Mouse (Mus musculus) heart, adult 8-10 months (tissue): ENCODE data around the gene Cd7. TPM values are rescaled to one million over a fixed set of nuclear protein-coding genes. Genes with fewer than 3 reads are reported as not detected.

Experiments used
- DNase-seq: peaks from one replicate; pipeline ENCODE4 v3.0.0; 2022; ENCODE audit warnings: low spot score
- total RNA-seq, 4 experiments: library from RNA; stranded (reverse); gene quantifications; 2 replicates each; pipeline ENCODE4 v1.2.4; 2022

Gene Cd7
- total RNA-seq, 4 experiments from 2014 or later: 0.37 to 0.49 TPM; not detected in 2

DNA sequence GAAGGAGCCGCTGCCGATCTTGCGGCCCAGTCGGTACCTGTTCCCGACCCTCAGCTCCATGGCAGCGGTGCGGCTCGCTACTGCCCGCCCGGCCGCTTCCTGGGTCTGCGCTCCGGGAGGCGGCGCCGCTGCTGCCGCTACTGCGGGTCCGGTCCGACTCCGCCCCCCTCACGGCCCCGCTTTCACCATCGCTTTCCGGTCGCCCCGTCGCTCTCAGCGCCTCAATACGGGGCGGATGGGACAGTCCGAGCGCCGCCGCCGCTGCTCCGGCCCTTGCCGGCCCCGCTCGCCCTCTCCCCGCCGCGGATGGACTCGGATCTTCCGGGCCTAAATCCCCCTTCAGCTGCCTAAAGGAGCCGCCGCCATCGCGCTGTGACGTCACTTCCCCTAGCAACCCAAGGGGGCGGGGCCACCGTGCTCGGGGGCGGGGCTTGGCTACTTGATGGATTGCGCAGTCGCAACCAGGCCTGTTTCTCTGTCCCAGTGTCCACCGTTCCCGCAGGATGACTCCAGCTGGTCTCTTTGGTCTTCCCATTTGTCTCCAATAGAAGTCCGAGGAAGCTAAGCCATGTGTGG, 48.2 kb downstream of the Cd7 start, which contains the start of gene Csnk1d:
TSS of gene Csnk1d (minus strand) at position 380 of the 576 bp plus-strand sequence.
- DNase-seq: peak; percentile 99

DNA sequence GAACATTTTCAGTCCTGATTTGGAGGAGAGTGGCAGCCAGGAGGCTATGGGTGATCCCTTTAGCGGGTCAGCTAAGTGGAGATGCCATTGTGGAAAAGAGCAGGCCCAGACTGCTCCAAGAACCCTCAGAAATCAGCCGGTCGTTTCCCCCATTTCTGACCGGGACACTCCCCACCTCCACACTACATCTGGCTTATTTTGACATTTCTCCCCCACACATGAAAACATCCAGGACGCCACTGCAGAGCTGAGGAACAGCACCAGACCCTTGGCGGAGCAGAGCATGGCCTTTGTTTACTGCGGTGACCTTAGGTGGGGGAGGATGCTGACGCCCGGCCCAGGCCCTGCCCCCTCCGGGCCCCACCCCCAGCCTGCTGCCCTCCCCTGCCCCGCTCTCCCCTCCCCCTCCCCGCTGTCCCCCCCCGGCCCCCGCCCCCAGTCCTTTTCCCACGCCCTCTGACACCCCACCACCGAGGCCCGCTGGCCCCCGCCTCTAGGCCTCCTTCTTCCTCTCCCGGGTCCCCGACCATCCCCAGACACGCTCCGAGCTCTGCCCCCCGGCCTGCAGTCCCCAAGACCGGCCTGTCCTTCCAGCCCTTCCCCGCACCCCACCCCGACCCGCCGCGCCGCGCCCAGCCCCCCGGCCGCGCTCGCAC, 49.0 kb downstream of the Cd7 start:
- DNase-seq: no peak

DNA sequence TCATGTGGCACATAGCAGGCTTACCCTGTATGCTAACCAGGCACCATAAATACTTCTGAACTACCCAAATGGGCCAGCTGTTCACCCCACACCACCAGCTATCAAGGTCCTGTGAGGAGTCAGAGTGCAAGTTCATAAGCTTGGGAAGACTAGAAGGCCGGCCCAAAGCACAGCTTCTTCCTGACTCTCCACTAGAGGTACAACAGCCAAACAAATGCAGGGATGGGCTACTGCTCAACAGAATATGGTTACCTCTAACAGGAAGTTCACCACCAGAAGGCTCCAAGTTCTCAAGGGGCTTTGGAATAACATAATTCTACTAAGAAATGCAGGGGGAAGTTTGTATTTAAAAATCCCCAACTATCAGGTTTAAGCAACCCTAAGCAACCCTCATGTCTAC, 49.7 kb downstream of the Cd7 start:
- no peak for DNase-seq

DNA sequence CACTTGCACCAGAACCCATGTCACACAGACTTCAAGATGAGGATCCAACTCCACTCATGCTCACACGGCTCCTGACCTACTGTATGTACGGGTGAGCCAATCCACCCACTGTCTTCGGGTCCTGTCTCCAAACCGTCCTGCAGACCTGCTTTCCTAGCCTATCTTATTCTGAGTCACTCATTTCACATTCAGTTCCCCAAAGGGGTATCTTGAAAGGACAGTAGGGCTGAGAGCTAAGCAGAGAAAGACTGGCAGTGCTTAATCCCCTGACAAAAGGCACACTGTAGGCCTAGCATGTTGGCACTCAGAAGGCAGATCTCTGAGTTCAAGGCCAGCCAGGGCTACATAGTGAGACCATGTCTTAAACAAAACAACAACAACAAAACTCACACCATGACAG, 50.8 kb downstream of the Cd7 start:
- no peak for DNase-seq

DNA sequence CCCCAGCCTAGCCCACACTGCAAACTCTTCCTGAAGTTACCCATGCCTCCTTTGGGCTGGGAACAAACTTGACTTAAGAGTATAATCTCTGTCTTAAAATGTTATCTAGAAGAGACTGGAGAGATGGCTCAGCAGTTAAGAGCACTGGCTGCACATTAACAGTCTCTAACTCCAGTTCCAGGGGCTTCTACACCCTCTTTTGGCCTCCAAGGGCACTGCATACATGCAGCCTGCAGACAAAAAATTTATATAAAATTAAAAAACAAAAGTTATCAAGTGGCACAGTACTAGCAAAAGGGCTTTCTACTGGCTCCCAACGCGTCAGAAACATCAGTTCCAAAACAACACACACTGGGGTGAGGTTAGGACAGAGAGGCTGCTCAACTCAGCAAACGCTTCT, 51.6 kb downstream of the Cd7 start:
- DNase-seq: no peak

Other genes starting within 250 kb of the Cd7 start
- gene Dus1l, start 243.0 kb downstream of the Cd7 start, total RNA-seq: 10 to 100 TPM; 25.9 to 32.7 (median 27.6) TPM
- gene Fasn, start 214.9 kb downstream of the Cd7 start, total RNA-seq: 10 to 100 TPM; 12.0 to 18.1 (median 14.9) TPM
- gene Ccdc57, start 106.5 kb downstream of the Cd7 start, total RNA-seq: 1 to 10 TPM in 2 of 4 experiments, under 1 TPM in 2; 0.72 to 1.7 (median 1.2) TPM
- 1 to 10 TPM; 1.0 to 3.7 (median 1.3) TPM for gene Slc16a3, start 90.9 kb downstream of the Cd7 start, total RNA-seq
- gene Csnk1d, start 48.1 kb downstream of the Cd7 start, total RNA-seq: 10 to 100 TPM; 52.1 to 61.2 (median 56.3) TPM
- gene Sectm1b, start 24.2 kb upstream of the Cd7 start, total RNA-seq: not detected
- not detected for gene Sectm1a, start 41.8 kb upstream of the Cd7 start, total RNA-seq
- not detected for gene Tex19.2, start 79.3 kb upstream of the Cd7 start, total RNA-seq
- not detected for gene Tex19.1, start 106.7 kb upstream of the Cd7 start, total RNA-seq
- under 1 TPM; 0.35 to 0.83 (median 0.55) TPM for gene Uts2r, start 120.9 kb upstream of the Cd7 start, total RNA-seq
- gene Hexdc, start 165.0 kb upstream of the Cd7 start, total RNA-seq: 10 to 100 TPM in 1 of 4 experiments, 1 to 10 TPM in 3; 8.3 to 10.3 (median 8.8) TPM
- gene Ogfod3, start 165.3 kb upstream of the Cd7 start, total RNA-seq: 10 to 100 TPM; 14.6 to 18.5 (median 16.0) TPM
- gene Cybc1, start 189.9 kb upstream of the Cd7 start, total RNA-seq: 1 to 10 TPM; 6.7 to 8.1 (median 7.4) TPM
- gene Narf, start 197.8 kb upstream of the Cd7 start, total RNA-seq: 100 to 1,000 TPM in 1 of 4 experiments, 10 to 100 TPM in 3; 81.7 to 123 (median 97.8) TPM
- gene Foxk2, start 220.6 kb upstream of the Cd7 start, total RNA-seq: 10 to 100 TPM; 16.2 to 23.1 (median 18.9) TPM